ENCODE assay signal across 1 mouse cellular context in genomic region chr4:132130645-132131044, GRCm38 (mm10).
TF ChIP-seq lines count a peak whose summit lies in the region.

No protein-coding gene starts in this region.

TF ChIP-seq in MEL, 35 proteins besides CTCF, POLR2A, EP300 and RAD21 (continued from another document):
- TF ChIP-seq ZMIZ1 (IDR thresholded peaks at IDR 0.05; ENCODE audit: low read depth, low read length): no peak
